Mouse (Mus musculus): ENCODE results near the gene Prlr.

DNA sequence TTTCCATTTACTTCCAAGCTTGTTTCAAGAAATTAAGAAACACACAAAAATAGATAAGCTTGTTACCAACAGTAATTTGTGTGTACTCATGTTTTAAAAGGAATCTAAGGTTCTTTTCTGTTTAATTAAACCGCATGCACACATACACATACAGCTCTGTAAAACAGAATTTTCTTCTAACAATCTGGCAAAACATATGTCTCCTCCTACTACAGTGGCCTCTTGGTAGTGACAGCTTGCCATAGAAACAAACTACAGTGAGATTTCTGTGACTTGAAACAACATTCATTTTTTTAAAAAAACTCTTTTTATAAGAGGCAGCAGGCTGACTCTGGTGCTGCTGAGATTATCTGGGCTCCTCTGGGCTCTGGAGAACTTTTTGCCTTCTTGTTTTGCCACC is 129.4 kb downstream of the Prlr start:
- TF ChIP-seq POLR2A (IDR thresholded peaks at IDR 0.05; ENCODE audit: low read depth, low read length) (no peak), CTCF (IDR thresholded peaks at IDR 0.05; ENCODE audit: borderline replicate concordance, insufficient read depth, low read length) (no peak)
